Mouse (Mus musculus) small intestine, adult 2 months (tissue): ENCODE results near the gene Gm14137. TPM values are rescaled to one million over a fixed set of nuclear protein-coding genes. Genes with fewer than 3 reads are reported as not detected.
A peak's percentile ranks its signal among the peaks of the same experiment; 100 is the strongest.

Experiments
- H3K27ac ChIP-seq: fragments of 200-500 bp; 2 replicates; pipeline ENCODE4 v1.5.1; 2012; ENCODE audit warnings: low read depth, low read length, control low read depth, inconsistent platforms; ENCODE audit not compliant: insufficient read depth
- H3K27me3 ChIP-seq: fragments of 200-500 bp; 2 replicates; pipeline ENCODE4 v1.6.1; 2012; ENCODE audit warnings: mild to moderate bottlenecking, moderate library complexity, low read length, inconsistent platforms; ENCODE audit not compliant: control insufficient read depth, insufficient read depth
- H3K36me3 ChIP-seq: fragments of 200-500 bp; 2 replicates; pipeline ENCODE4 v1.6.1; 2012; ENCODE audit warnings: mild to moderate bottlenecking, low read length, control low read depth, inconsistent platforms; ENCODE audit not compliant: control insufficient read depth, insufficient read depth
- H3K4me1 ChIP-seq: fragments of 200-500 bp; 2 replicates; pipeline ENCODE4 v1.6.1; 2012; ENCODE audit warnings: low read length, inconsistent platforms, mixed read lengths; ENCODE audit not compliant: control insufficient read depth, insufficient read depth, insufficient read length
- H3K4me3 ChIP-seq: fragments of 200-500 bp; 2 replicates; pipeline ENCODE4 v1.5.1; 2012; ENCODE audit warnings: low read depth, mild to moderate bottlenecking, control low read depth, inconsistent platforms, low read length, moderate library complexity
- CTCF ChIP-seq: fragments of 200-500 bp; IDR thresholded peaks from 2 replicates; pipeline ENCODE4 v1.5.1; 2012; ENCODE audit warnings: low read depth, mild to moderate bottlenecking, control low read depth, inconsistent platforms, low read length, moderate library complexity, mixed read lengths; ENCODE audit not compliant: insufficient replicate concordance, insufficient read length; ENCODE audit errors: extremely low read depth
- POLR2A ChIP-seq: fragments of 200-500 bp; IDR thresholded peaks from 2 replicates; pipeline ENCODE4 v1.6.1; 2012; ENCODE audit warnings: low read depth, mild to moderate bottlenecking, control low read depth, inconsistent platforms, low read length, moderate library complexity
- WGBS: fragments of 180-500 bp; shearing (Covaris S2); methylation state at CpG from one replicate; pipeline ENCODE4 v1.1.7; 2018; 5-methylcytosine and 5-hydroxymethylcytosine counted together
- polyA plus RNA-seq: library from polyadenylated mRNA; depleted of rRNA; stranded (reverse); fragments of >200 nt; gene quantifications from 2 replicates; pipeline ENCODE4 v1.2.3, GENCODE M21; 2012

Gene Gm14137
- polyA plus RNA-seq, 1 experiment = 0.04 TPM

- 90% methylated on average over 14 of the region's 14 CpGs for WGBS
- H3K36me3 ChIP-seq = peaks cover 6% of the 10 kb centered on the region
- H3K4me3 ChIP-seq = no peak overlapping the region
- H3K27me3 ChIP-seq = no peaks in the 10 kb centered on the region
- no peak overlapping the region for H3K27ac ChIP-seq
- TF ChIP-seq CTCF = no peak
- TF ChIP-seq POLR2A = no peak
- H3K4me1 ChIP-seq = peaks cover 36% of the 10 kb centered on the region
Observed at GRCm38 (mm10) chr2:119174866-119175265, 557 bp downstream of the Gm14137 start.

- H3K27ac ChIP-seq = peak overlapping the region; percentile 69
- peaks cover 36% of the 10 kb centered on the region for H3K4me1 ChIP-seq
- peaks cover 8% of the 10 kb centered on the region for H3K36me3 ChIP-seq
- WGBS = 34% methylated on average over 6 of the region's 6 CpGs
- TF ChIP-seq CTCF (no peak), POLR2A (no peak)
- no peak overlapping the region for H3K4me3 ChIP-seq
- H3K27me3 ChIP-seq = no peaks in the 10 kb centered on the region
Observed at GRCm38 (mm10) chr2:119175614-119176013, 1.3 kb downstream of the Gm14137 start.

GRCm38 (mm10) chr2:119176761-119177160, 2.5 kb downstream of the Gm14137 start:
- H3K4me1 ChIP-seq = peaks cover 36% of the 10 kb centered on the region
- no peak for TF ChIP-seq CTCF
- TF ChIP-seq POLR2A = no peak
- H3K27ac ChIP-seq = no peak overlapping the region
- no peaks in the 10 kb centered on the region for H3K27me3 ChIP-seq
- peaks cover 11% of the 10 kb centered on the region for H3K36me3 ChIP-seq
- WGBS = 29% methylated on average over 3 of the region's 3 CpGs
- no peak overlapping the region for H3K4me3 ChIP-seq

GRCm38 (mm10) chr2:119177384-119177939, 3.2 kb downstream of the Gm14137 start:
- H3K27ac ChIP-seq = no peak overlapping the region
- 67% methylated on average over 5 of the region's 5 CpGs for WGBS
- peaks cover 35% of the 10 kb centered on the region for H3K4me1 ChIP-seq
- no peak overlapping the region for H3K4me3 ChIP-seq
- TF ChIP-seq CTCF (no peak), POLR2A (no peak)
- H3K36me3 ChIP-seq = peaks cover 13% of the 10 kb centered on the region
- H3K27me3 ChIP-seq = no peaks in the 10 kb centered on the region

GRCm38 (mm10) chr2:119182914-119183313, 8.6 kb downstream of the Gm14137 start:
- no peak overlapping the region for H3K27ac ChIP-seq
- TF ChIP-seq POLR2A (no peak), CTCF (no peak)
- peaks cover 21% of the 10 kb centered on the region for H3K36me3 ChIP-seq
- no peaks in the 10 kb centered on the region for H3K4me1 ChIP-seq
- no peaks in the 10 kb centered on the region for H3K27me3 ChIP-seq
- no peak overlapping the region for H3K4me3 ChIP-seq
- 86% methylated on average over 7 of the region's 7 CpGs for WGBS

GRCm38 (mm10) chr2:119189029-119189710, 14.9 kb downstream of the Gm14137 start:
- Histone ChIP-seq H3K27me3 (no peaks in the 10 kb centered on the region), H3K4me1 (0 out of 2 replicates have a peak, but pooled peaks cover 5% of the 10 kb centered on the region), H3K36me3 (peaks cover 3% of the 10 kb centered on the region; the same call in 1 of the 2 replicates), H3K27ac (no peak overlapping the region), H3K4me3 (peak overlapping the region; percentile 51)
- TF ChIP-seq POLR2A = no peak
- peak; percentile 88 for TF ChIP-seq CTCF
- WGBS = 3% methylated on average over 15 of the region's 15 CpGs

- WGBS = 65% methylated on average over 5 of the region's 5 CpGs
- no peak overlapping the region for H3K27ac ChIP-seq
- no peaks in the 10 kb centered on the region for H3K36me3 ChIP-seq
Observed at GRCm38 (mm10) chr2:119190969-119191368, 16.7 kb downstream of the Gm14137 start.

More at GRCm38 (mm10) chr2:119190969-119191368, 16.7 kb downstream of the Gm14137 start:
- H3K27me3 ChIP-seq = no peaks in the 10 kb centered on the region
- H3K4me1 ChIP-seq = 0 out of 2 replicates have a peak, but pooled peaks cover 6% of the 10 kb centered on the region
- TF ChIP-seq CTCF (no peak), POLR2A (no peak)
- H3K4me3 ChIP-seq = no peak overlapping the region
